Mouse (Mus musculus) erythroblast, embryonic 14.5 days (primary cell): ENCODE data around the gene Zfp239.

Experiments used
- GATA1 ChIP-seq: IDR thresholded peaks from 2 replicates; pipeline ENCODE4 v1.6.1; 2012; ENCODE audit warnings: low read length, inconsistent platforms, mixed read lengths
- TAL1 ChIP-seq: IDR thresholded peaks from 3 replicates; pipeline ENCODE4 v1.6.1; 2012; ENCODE audit warnings: low read length, inconsistent platforms, mixed read lengths

- TF ChIP-seq GATA1 (no peak), TAL1 (no peak)
These were observed at the start of gene Zfp239 for GRCm38 (mm10) chr6:117861848-117862247.
